Mouse (Mus musculus): ENCODE results near the gene Svep1.

The Svep1 gene

DNA sequence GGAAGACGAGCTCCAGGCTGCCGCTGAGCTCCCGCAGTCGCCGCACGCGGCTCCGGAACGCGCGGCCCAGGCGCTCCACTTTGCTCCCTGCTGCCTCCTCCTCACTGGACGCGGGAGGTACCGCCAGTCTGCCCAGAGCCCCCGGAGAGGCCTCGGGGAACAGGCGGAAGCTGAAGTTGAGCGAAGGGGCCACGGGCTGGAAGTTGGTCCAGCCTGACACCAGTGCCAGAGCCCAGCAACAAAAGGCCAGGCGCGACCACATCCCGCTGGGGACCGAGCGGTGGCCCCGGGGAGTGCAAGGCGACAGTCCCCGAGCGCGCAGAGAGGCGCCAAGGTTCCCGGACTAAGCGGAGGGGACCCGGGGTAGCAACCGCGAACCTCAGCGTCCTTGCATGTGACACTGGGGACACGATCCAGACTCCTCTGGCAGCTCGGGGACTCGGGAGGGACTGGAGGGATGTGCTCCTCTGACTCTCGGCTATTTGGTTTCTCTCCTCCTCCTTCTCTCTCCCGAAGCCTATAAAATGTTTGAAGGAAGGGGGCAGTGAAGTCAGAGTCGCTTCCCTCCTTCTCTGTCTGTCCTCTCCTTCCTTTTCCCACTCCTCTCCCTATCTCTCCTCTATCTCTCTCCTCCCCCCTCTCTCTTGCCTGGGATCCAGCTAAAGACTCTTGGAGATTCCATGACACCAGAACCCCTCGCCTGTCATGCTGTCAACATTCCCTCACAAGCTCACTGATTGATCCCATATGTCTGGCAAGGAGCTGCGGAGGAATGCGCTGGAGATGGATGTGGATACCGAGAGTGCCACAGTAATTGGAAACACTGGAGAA, at the start of gene Svep1:
Gene Svep1, minus strand, starts transcription at position 745 of the 831 bp plus-strand sequence.
- DNase-seq (ENCODE audit: low spot score) = no peak

DNA sequence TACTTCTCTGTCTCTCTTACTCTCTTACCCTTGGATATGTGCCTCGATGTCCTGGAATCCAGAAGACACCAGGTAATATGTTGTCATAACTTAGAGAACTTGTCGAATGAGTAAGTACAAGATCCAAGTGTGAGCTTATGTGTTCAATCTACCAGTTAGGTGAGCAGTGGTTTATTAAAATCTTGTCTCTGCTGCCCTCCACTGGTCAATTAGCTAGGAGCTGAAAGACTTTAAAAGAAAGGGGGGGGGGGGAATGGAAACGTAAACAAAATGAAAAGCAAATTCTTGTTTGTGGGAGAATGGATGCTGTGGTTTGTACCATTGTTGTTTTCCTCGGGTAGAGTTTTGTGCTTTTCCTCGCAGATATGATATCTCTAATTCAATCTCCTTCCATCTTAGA, 46.8 kb upstream of the Svep1 start:
- DNase-seq (ENCODE audit: low spot score) = no peak

DNA sequence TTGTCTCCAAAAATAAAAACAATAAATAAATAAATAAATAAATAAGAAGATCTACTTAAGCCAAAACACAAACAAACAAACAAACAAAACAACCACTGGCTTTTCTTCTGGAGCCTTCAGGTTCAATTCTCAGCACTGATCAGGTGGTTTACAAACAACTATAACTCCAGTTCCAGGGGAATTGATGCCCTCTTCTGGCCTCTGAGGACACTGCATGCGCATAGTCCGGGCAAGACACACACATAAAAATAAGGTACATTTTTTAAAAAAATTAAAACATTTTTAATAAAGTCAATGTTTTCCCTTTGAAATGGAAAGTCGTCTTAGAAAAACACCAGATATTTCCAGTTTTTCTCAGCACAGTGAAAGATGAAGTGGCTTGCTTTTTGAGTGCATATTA, 45.7 kb upstream of the Svep1 start:
- no peak for DNase-seq (ENCODE audit: low spot score)

DNA sequence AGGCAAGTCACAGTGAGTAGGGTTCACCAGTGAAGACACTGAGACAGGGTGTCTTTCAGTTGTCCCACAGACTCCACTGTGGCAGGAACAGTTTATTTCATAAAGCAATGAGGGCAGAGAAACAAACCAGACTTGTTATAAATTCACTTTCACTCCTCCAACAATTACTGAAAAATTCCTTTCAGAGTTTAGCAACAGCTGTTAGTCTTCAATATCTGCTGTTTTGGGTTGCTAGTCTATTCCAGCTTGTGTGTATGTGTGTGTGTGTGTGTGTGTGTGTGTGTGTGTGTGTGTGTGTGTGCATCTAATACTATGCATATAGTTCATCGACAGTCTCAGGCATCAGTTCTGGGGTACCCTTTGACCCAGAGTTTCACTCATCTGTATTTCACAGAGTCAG, 38.9 kb upstream of the Svep1 start:
- no peak for DNase-seq (ENCODE audit: low spot score)

DNA sequence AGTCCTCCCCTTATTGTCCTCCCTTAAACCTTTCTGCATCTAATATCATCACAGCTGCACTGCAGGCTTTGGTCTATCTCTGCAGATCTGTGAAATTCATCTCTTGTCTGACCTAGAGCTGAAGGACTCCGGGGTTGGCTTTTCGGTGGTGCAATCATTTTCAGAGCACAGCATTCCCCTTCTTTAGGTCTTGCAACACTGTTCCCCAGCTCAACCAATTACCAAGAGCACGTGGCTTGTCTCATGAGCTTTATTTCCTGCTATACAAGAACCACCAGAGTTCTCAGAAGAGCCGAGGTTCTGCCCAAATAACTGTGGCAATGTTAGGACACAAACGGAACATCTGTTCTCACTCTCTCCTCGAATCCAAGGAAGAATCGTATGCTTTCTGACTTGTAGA, 33.8 kb upstream of the Svep1 start:
- no peak for DNase-seq (ENCODE audit: low spot score)

DNA sequence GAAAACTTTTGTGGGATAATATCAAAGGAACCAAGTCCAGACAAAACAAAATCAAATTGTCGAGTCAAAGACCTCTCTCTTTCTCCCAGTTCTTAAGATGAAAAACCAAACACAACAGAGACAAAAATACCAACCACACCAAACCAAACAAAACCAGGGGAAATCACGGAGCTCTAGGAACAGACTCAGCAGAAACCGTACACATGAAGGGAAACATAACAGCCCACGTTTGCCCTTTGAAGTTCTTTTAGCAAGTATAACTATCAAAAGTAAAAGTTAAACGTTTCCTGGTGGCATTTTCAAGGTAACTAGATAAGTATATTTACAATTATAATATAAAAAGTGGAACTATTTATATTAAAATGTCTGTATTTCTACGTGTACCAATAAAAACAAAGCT, 29.2 kb upstream of the Svep1 start:
- DNase-seq (ENCODE audit: low spot score) = no peak

DNA sequence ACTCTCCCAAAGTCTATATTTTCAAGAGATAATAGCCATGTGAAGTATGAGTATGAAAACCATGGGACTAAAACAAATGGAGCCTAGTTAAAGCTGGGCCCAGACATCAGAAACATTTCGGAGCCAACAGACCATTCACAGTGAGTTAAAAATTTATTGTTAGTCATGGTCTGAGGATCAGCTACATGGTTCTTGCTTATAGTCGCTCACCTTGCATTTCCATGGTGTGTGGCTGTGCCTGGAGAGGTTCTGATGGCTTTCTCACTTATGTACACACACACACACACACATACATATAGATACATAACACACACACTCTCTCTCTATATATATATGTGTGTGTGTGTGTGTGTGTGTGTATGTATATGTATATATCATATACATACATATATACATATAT, 16.8 kb upstream of the Svep1 start:
- DNase-seq (ENCODE audit: low spot score) = no peak

DNA sequence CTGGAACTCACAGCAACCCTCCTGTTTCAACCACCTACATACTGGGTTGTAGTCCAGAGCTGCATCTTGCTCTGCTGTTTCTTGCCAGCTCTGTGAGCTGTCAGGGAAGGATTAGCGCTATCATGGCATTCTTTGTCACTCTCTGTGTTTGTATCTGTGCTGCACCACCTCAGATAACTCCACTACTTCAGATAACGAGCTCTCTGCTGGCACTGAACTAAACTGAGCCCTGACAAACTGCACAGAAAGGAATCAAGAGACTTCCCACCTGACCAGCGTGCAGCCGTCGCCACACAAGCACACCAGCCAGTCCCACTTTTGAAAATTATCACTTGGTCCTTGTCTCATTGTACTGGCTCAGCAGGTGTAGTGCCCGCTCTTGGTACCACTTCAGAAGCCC, 4.7 kb upstream of the Svep1 start:
- no peak for DNase-seq (ENCODE audit: low spot score)

DNA sequence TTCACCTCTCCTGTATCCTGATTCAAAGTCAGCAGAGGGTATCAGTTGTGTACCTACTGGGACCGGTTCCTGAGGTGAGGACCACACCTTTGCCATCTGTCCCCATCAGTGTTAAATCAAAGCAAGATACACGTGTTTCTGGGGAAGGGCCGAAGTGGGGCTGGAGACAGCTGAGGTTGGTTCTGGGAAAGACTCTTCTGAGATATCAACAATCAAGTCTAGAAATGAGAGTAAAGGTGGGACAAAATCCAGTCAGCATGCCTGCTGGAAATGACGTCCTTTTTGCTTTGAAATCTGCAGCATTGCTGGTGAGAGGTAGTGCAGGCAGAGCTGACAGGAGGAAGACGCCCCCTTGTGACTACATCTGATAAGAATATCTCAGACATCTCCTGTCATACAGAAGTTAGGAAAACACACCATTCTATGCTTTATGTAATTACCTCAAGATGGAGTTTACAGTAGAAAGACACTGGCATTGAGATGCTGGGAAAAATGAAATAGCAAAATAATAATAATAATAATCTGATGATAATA, 4.0 kb upstream of the Svep1 start:
- DNase-seq (ENCODE audit: low spot score) = no peak

DNA sequence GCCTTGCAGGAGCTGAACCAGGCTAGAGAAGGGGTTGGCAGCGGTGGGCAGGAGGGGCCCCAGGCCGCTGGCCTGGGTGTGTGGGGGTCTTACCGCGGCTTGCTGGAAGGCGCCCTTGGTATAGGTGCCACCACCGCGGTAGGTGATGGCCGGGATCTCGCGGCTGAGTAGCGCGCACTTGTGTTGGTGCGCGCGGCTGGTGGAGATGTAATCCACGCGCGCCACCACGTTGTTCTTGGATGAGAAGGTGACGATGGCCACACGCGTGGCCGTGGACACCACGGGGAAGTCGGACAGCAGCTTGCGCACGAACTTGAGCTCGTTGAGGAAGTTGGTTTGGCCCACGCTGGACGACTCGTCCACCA, 927 bp downstream of the Svep1 start:
- DNase-seq (ENCODE audit: low spot score) = no peak

DNA sequence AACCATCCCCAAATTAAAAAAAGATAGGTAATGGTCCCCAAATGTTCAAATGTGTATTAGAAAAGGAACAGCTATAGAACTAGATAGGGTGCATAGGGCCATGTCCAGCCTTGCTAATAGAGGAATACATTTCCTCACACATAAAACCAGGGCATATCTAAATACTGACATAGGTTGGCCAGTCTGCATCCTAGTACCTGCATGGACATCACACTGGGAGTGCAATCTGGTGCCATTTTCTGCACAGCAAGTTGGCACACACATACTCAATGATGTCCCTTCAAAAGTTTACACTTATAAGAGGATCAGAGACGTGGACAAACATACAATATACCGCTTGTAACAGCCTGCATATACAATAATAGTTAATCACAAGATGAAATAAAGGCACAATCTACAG, 5.0 kb downstream of the Svep1 start:
- no peak for DNase-seq (ENCODE audit: low spot score)

DNA sequence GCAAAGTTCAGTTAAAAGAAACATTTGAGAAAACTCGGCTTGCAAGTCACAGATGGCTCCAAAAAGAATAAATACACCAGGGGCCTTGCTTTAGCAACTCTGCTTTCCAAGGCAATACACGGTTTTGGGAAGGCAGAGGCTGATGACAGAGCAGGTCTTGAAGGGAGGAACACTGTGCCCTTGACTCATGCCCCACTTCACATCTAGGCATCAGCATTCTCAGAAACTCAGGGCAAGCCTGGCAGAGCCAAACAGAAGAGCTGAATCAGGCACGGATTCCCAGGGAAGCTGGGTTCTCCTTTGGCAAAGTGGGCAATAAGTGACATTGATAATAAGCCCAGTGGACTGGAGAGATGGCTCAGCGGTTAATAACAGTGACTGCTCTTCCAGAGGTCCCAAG, 5.8 kb downstream of the Svep1 start:
- no peak for DNase-seq (ENCODE audit: low spot score)

DNA sequence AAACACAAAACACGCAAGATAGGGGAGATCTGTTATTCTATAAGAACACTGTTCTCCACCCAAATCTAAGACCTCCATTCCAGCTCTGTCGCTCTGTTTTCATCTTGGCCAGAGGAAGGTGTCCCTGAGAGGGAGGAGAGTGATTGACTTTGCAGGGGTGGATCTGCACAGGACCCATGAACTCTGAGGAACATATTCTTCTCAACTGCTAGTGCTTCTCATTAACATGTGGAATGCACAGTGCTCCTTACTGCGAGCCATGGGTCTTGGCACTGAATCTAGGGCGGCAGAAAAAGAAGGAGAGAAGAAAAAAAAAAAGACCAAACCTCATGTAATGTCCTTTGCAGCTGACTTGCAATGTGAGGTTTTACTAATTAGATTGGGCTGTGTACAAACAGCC, 9.4 kb downstream of the Svep1 start:
- no peak for DNase-seq (ENCODE audit: low spot score)

DNA sequence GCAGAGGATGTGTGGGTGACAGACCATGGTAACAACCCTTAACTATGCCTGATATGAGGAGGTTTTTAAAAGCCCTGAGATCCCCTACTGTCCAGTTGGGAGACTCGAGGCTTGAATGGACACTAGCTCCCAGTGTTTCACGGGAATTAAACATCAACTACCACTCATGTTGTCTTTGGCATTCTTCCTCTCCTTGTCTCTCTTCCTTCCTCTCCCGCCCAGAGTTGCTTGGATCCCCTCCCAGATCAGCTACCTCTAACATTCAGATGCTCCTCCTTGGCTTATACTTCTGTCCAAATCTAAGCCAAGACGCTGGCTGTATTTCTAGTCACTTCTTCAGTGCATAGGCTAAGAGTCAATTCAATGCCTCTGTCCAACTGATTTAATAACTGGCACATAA, 9.9 kb downstream of the Svep1 start:
- DNase-seq (ENCODE audit: low spot score) = no peak

DNA sequence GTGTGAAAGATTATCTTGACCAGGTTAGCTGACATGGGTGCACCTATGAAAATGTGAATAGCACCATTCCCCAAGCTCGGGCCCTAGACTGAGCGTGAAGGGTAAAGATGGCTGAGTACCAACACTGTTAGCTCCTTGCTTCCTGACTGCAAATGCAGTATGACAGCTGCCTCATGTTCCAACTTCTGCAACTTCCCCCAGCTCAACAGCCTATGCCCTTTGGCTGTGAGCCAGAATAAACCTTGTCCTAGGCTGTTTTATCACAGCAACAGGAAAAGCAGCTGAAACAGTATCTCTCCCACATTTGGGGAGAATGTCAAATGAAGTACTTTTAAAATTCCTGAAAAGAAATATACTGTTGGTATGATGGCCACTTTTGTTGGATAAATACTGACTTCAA, 10.7 kb downstream of the Svep1 start:
- no peak for DNase-seq (ENCODE audit: low spot score)

DNA sequence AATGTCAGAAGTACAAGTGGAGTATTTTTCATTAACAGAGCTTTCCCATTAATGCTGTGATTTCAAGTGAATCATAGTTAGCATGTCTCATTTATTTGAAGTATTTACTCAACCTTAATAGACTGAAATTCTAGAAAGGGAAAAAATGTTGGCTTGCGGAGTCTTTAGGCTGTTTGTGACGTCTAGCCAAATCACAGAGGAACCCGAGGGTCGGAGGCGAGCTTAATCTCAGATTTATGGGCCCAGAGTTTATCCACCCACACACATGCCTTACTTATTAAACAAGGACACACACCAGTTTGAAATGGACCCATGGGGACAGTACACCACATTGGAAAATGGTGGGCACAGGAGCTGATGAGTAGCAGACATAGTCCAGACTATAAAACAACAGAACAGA, 17.4 kb downstream of the Svep1 start:
- DNase-seq (ENCODE audit: low spot score) = no peak

DNA sequence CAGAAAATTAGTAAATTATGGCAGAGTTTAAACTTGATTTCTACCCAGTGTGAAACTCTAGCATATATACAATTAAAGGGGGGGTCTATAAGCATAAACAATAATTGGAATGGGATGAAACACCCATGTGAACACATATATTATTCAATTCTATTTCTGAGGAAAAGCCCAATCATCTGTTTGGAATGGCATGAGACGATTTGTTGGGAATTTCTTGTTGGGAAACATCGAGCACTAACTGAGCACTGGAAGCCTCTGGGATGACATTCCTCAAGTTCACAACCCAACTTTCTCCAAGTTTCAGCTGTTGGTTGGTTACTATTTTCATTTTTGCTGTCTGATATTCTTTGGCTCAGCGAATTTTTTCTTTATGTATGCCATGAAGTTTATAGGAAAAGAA, 21.3 kb downstream of the Svep1 start:
- DNase-seq (ENCODE audit: low spot score) = no peak

DNA sequence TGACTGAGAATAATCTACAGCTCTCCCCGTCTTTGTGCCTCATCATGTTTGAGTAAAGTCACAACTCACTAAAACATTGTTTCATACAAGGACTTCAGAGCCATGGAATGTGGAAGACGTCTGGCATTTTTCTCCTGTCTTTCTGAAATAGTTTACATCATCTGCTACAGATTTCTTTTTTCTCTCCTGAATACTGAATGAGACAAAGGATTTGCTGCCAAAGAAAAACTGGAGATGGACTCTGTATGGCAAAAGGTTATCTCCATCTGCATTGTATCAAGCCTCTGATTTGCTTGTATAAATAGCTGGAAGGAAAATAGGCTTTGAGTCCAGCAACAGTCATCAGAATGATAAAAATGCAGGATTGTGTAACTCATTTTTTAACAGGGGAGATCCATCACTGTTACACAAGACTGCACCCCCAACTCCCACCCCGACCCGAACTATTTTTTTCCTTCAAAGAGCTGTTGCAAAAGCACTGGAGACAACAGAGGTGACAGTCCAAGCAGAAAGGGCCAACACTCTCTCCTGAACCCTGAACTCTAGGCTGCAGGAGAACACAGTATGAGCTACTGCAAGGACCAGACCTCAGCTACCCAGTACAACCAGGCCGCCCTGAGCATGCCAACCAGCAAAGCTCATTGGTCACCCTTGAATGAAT, 21.8 kb downstream of the Svep1 start:
- DNase-seq (ENCODE audit: low spot score) = no peak

DNA sequence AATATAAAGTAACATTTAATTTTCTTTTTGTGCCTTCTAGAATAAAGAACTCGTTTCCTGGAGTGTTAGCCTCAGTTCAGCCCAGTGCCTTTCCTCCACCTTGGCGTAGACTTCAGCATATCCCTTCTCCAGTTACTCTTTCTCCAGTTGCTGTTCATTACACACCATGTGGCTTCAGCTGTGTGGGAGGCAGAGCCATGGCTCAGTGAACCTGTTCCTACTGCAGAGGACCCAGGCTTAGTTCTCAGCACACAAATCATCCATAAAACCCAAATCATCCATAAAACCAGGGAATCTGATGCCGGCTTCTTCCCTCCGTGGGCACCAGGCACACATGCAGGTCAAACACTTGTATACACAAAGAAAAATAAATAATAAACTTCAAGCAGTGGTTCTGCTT, 22.8 kb downstream of the Svep1 start:
- no peak for DNase-seq (ENCODE audit: low spot score)

DNA sequence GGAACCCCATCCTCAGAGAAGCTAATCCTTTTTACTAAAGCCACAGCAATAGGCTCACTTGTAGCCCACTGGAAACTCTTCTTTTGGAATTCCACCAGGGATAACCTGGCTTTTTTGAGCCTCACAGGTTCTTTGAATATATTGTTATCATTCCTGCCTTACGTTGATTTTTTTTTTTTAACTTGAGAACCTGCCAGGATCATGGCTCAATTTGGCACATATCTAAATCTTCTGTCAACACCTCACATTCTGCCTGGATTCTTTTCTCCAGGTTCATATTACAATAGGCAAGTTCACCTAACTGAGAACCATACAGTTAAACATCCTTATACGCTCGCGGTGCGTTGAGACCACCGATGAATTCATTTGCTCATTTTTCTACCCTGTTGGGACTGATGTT, 28.2 kb downstream of the Svep1 start:
- DNase-seq (ENCODE audit: low spot score) = no peak

DNA sequence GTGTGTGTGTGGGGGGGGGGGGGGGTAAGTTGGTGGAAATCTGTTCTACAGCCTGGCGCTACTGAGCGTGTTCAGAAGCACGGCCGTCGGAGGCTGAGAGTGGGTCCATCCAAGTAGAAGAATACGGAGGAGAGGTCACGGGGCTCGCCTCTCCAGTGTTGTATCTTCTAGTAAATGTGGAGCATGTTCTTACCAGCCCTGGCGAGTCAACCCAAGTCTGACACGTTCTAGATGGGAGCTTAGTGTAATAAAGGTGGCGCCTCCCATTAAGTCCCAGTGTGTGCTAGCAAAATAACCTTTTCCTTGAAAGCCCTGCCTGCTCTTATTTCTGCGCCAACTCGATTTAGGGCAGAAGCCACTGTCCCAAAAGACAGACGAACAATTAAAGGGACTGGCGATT, 29.4 kb downstream of the Svep1 start:
- DNase-seq (ENCODE audit: low spot score) = no peak

DNA sequence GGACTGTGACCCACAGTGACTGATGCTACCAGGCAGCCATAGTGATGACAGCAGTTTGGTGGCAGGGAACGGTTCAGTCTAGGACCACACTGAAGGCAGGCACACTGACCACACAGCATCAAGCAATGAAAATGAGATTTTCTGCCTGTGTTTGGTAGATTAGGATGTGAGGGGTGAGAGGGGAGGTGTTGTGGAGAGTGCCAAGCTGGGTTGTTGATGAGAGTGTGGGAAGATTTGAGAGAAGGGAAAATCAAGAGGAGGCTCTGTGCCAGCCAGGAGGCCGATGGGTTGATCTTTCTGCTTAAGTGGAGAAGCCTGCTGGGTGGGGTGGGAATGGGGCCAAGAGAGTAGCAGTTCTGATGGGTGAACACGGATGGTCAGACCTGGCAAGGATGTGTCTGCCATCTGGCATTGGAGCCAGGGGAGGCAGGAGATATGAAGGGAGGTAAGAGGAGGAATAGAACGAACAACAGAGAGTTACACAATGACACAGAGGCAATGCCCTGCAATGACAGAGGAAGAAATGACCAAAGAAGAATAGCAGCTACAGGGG, 32.1 kb downstream of the Svep1 start:
- DNase-seq (ENCODE audit: low spot score) = no peak

DNA sequence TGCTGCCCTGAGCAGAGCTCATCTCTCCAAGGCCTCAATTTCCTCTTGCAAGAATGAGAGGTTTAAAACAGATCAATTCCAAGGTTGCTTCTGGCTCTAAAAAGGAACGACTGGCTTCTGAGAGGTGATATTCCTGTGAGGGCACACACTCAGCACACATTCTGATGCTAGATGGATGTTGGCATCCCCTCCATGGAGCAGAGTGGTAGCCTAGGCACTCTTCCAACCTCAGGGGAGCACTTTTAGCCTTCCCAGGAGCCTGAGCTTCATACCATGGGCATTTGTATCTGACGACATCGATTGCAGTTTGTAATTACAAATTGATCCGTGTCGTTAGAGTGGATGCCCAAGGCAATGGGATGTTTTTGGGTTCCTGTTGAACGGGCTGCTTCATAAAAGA, 33.3 kb downstream of the Svep1 start:
- DNase-seq (ENCODE audit: low spot score) = no peak
